Mouse (Mus musculus) bone marrow macrophage, adult 2 months (primary cell): ENCODE measurements around the gene Ckap2l.

Experiments
- CTCF ChIP-seq: IDR thresholded peaks from 2 replicates; pipeline ENCODE4 v1.5.1; 2012; ENCODE audit warnings: low read depth, mild to moderate bottlenecking, low read length, moderate library complexity
- POLR2A ChIP-seq: IDR thresholded peaks from 2 replicates; pipeline ENCODE4 v1.6.1; 2012; ENCODE audit warnings: mild to moderate bottlenecking, low read depth, low read length, borderline replicate concordance

DNA sequence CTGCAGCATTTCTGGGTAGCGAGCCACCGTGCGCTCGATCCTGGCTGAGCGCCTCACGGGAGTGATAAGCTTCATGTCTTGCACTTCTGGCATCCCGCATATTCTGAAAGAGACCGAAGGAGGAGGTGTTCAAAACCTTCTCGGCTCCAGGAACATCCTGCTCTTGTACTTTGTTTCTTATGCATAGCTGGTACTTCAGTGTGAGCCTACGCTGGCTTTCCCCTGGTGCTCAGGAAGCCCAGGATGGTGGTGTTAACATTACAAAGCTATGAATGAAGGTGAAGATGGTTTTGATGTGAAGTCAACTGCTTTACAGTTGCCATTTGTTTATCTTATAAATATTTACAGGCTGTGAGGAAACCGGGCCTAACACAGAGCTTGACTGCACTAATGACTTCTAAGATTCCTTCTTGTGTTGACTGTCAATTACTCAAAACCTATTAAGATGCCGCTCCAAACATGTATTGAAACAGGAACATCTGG, 27.8 kb downstream of the Ckap2l start:
- TF ChIP-seq CTCF (no peak), POLR2A (no peak)
